Mouse (Mus musculus) brown adipose tissue, adult 24 weeks (tissue): ENCODE measurements around the gene Fcmr. TPM values are rescaled to one million over a fixed set of nuclear protein-coding genes. Genes with fewer than 3 reads are reported as not detected.
A peak's percentile ranks its signal among the peaks of the same experiment; 100 is the strongest.

ENCODE experiments used
- H3K27ac ChIP-seq: fragments of 200-500 bp; replicated peaks from 2 replicates; pipeline ENCODE4 v1.5.1; 2012; ENCODE audit warnings: low read depth, mild to moderate bottlenecking, low read length
- H3K4me1 ChIP-seq: fragments of 200-500 bp; 2 replicates; pipeline ENCODE4 v1.6.1; 2012; ENCODE audit warnings: low read length, mixed read lengths; ENCODE audit not compliant: control insufficient read depth, insufficient read depth, insufficient read length
- H3K4me3 ChIP-seq: fragments of 200-500 bp; 2 replicates; pipeline ENCODE4 v1.5.1; 2012; ENCODE audit warnings: low read depth, mild to moderate bottlenecking, low read length, moderate library complexity; ENCODE audit not compliant: insufficient read depth
- polyA plus RNA-seq: library from polyadenylated mRNA; stranded (reverse); fragments of >200 nt; gene quantifications from 2 replicates; pipeline ENCODE4 v1.2.4, GENCODE M21; 2012; ENCODE audit not compliant: missing spikeins, insufficient read depth, insufficient read length

Fcmr gene
- polyA plus RNA-seq, 1 experiment = not detected

GRCm38 (mm10) chr1:130844516-130844915 is 21.0 kb upstream of the Fcmr start:
- H3K4me1 ChIP-seq = no peaks in the 10 kb centered on the region

DNA sequence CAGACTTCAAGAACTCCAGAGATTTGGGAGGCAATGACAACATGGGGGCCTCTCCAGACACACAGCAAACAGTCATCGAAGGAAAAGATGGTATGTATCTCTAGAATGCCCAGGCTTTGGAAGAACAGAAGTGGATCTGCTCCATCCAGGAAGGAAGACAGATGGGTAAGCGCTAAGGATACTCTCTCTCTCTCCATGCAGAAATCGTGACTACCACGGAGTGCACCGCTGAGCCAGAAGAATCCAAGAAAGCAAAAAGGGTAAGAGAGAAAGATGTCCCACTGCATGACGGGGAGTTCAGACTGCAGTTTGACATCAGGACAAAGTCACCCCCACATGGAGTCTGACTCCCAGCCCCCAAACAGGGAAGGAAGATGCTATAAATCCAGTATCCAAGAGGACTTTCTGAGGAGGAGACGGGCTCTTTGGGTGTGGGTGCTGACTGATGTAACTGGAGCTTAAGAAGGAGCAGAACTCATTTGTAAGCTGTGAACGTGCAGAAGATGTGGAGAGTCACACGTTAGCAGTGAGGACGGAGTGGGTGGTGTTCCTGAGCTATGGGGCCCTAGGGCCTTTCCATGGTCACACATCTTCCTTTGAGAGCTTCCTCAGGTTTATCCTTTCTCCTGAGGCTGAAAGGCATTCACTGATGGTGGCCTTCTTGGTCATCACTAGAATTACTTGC is 15.8 kb upstream of the Fcmr start:
- H3K4me1 ChIP-seq = no peaks in the 10 kb centered on the region
- no peak overlapping the region for H3K4me3 ChIP-seq
- H3K27ac ChIP-seq = no peak overlapping the region

More at GRCm38 (mm10) chr1:130844516-130844915, 21.0 kb upstream of the Fcmr start:
- Histone ChIP-seq H3K4me3 (no peak overlapping the region), H3K27ac (no peak overlapping the region)

DNA sequence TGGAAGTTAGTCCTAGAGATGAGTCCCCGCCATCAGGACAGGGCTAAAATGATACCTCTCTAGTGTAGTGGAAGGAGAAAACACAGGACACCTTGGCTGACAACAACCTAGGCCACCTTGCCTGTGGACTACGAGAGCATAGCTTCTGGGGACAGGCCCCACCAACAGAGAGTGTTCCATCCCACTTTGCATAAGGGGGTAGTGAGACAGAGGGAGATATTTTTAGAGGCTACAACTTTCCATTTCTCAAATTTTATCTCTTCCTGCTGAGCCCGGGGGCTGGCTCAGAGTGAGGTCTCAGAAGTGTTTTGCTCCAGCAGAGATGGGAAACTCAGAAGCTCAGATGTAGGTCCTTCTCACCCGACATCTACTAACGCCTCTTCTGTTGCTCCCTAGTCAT is 15.1 kb upstream of the Fcmr start:
- Histone ChIP-seq H3K4me1 (no peaks in the 10 kb centered on the region), H3K4me3 (no peak overlapping the region), H3K27ac (no peak overlapping the region)

DNA sequence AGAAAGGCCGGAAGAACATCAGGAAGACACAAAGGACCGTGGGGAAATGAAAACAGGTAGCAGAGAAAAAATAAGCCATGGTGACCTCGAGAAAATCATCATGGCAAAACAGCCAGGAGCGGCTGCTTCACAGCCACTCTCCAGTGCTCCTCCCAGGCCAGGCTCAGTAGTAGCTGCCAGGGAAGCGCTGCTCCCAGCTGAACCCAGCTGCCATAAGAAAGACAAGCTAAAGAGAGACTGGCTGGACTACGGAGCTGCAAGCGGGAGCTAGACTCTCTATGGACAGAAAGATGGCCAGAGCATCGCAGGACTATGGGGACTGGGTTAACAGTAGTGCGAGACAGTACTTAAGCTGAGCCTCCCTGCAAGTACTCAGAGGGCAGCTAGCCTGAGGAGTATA is 10.7 kb upstream of the Fcmr start:
- Histone ChIP-seq H3K4me1 (no peaks in the 10 kb centered on the region), H3K27ac (no peak overlapping the region), H3K4me3 (no peak overlapping the region)

DNA sequence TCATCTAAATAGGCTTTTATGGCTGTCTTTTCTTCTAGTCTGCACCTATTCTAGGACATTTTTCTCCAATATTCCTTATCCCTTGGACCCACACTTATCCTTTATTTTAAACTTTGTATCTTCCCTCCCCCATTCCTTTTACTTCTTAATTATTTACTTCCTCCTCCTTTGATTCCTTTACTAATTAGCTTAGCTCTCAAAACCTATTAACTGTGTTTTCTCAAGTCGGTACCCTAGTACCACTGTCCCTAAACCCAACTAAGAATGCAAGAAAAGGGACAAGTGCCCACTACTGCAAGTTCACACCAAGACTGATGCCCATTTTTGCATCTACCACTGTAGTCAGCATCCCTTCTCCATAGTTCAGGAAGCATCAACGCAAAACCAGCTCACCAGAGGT is 9.7 kb upstream of the Fcmr start:
- H3K4me1 ChIP-seq = no peaks in the 10 kb centered on the region
- no peak overlapping the region for H3K4me3 ChIP-seq
- no peak overlapping the region for H3K27ac ChIP-seq

DNA sequence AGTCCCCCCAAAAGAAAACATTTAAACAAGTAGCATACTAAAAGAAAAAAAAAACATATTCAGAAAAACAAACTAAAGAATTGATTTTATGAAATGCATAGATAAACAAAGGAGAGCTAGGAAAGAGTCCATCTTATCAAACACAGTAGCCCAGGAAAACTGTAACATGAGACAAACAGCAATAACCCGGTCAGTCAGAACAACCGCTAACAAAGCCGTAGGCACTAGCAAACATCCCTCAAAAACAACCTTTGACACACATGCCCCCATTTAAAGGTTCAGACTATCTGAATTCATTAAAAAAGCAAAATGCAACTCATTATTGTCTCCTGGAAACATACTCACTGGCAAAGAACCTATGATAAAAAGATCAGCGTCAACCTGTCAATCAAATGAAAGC is 8.0 kb upstream of the Fcmr start:
- no peaks in the 10 kb centered on the region for H3K4me1 ChIP-seq
- no peak overlapping the region for H3K4me3 ChIP-seq

GRCm38 (mm10) chr1:130864238-130864637 is 1.2 kb upstream of the Fcmr start:
- H3K4me3 ChIP-seq = no peak overlapping the region
- no peaks in the 10 kb centered on the region for H3K4me1 ChIP-seq
- H3K27ac ChIP-seq = no peak overlapping the region

More for the DNA sequence above, 8.0 kb upstream of the Fcmr start:
- no peak overlapping the region for H3K27ac ChIP-seq

- no peaks in the 10 kb centered on the region for H3K4me1 ChIP-seq
- no peak overlapping the region for H3K4me3 ChIP-seq
- H3K27ac ChIP-seq = no peak overlapping the region
Measured at GRCm38 (mm10) chr1:130864741-130865140, 728 bp upstream of the Fcmr start.

DNA sequence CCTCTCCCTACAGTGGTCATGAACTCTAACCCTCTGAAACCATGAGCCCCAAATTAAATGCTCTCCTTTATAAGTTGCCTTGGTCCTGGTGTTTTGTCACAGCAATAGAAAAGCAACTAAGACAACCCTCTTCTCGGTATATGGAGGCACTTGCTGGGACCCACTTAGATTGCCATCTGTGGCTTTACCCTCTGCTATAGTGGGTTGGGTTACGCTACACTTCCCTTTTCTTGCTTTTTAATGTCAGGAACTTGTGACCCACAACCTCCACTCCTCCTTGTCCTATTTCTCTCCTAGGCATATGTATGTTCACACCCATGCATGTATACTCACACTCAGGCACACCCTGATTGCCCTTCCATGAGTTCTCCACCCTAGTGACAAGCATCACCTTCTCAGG is 7.4 kb downstream of the Fcmr start:
- Histone ChIP-seq H3K4me3 (no peak overlapping the region), H3K27ac (no peak overlapping the region), H3K4me1 (no peaks in the 10 kb centered on the region)

- Histone ChIP-seq H3K4me3 (no peak overlapping the region), H3K27ac (no peak overlapping the region), H3K4me1 (no peaks in the 10 kb centered on the region)
Measured at GRCm38 (mm10) chr1:130875139-130875538, 9.7 kb downstream of the Fcmr start.

DNA sequence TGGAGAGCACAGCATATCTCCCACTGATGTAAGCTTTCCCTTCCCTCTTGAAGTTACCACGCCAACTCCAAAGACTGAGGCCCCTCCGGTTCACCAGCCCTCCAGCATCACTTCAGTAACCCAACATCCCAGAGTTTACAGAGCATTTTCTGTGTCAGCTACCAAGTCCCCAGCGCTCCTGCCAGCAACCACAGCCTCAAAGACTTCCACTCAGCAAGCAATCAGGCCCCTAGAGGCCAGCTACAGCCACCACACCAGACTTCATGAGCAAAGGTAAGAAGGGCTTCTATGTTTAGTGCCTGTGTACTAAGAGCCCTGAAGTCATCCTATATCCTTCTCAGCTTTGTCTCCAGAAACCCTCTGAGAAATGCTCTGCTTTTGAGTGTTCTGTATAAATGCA is 10.4 kb downstream of the Fcmr start:
- Histone ChIP-seq H3K27ac (no peak overlapping the region), H3K4me3 (no peak overlapping the region), H3K4me1 (no peaks in the 10 kb centered on the region)

DNA sequence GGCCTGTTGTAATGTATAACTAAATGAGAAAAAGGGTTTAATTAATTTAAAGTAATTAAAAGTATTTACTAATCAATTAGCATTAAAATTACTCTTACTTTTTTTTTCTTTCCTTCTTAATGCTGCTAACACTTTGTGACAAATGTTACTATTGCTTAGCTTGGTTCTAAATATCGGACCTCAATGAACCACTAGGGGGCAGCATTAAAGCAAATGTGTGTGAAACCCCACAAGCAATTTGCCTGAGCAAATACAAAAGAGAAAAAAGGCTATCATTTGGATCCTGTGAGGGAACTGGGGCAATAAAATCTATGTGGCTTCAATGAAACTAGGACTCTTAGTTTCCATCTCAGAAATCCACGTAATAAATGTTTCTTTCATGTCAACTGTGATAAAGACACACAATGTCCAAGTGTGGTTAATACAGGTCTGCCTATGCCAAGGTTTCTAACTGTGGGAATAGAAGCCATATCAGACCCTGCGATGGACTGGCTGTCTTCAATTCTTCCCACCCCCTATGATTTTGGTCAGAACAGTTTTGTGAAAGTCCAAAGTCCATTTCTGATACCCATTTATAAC is 11.6 kb downstream of the Fcmr start:
- no peaks in the 10 kb centered on the region for H3K4me1 ChIP-seq
- H3K27ac ChIP-seq = no peak overlapping the region
- no peak overlapping the region for H3K4me3 ChIP-seq

GRCm38 (mm10) chr1:130877889-130878614 is 12.6 kb downstream of the Fcmr start:
- Histone ChIP-seq H3K4me1 (no peaks in the 10 kb centered on the region), H3K27ac (no peak overlapping the region), H3K4me3 (0 out of 2 replicates have a peak overlapping the region, but pooled peaks have one; percentile 14)

GRCm38 (mm10) chr1:130879927-130880326 is 14.5 kb downstream of the Fcmr start:
- Histone ChIP-seq H3K4me1 (no peaks in the 10 kb centered on the region), H3K4me3 (no peak overlapping the region), H3K27ac (no peak overlapping the region)

GRCm38 (mm10) chr1:130883146-130883545 is 17.7 kb downstream of the Fcmr start:
- no peaks in the 10 kb centered on the region for H3K4me1 ChIP-seq
- no peak overlapping the region for H3K4me3 ChIP-seq
- H3K27ac ChIP-seq = no peak overlapping the region

GRCm38 (mm10) chr1:130887354-130887753 is 21.9 kb downstream of the Fcmr start, which contains the start of gene Il24:
Gene Il24, minus strand, starts transcription at chr1:130887454.
- Histone ChIP-seq H3K4me3 (no peak within 1 kb of the TSS), H3K4me1 (no peaks in the 10 kb centered on the region), H3K27ac (no peak within 1 kb of the TSS)
